Mouse (Mus musculus): ENCODE measurements at regions not wholly inside any gene's neighbourhood (a gene's known extent, or its start where the extent isn't known, plus 50 kb on each side); places are given as distances from the start of the nearest gene placed in this dataset.
A peak's percentile ranks its signal among the peaks of the same experiment; 100 is the strongest.

DNA sequence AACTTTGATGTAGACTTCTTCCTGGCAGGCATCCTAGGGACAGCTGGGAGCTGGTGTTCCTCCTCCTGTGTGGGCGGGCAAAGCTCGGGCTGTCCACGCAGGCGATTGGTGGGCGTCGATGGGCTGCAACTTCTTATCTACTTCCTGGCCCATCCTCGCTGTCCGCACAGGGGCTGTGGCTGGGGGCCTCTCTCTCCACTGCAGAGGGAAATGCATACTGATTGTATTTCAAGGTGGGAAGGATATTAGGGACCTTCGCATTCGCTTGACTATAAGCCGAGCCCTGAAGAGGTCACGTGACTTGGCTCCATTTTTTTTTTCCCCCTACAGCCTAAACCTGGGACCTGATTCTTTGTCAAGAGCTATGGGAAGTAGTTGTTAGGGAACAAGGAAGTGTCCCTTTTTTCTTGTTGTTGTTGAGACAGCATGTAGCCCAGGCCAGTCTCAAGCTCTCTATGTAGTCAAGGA is 164.4 kb upstream of the Ubr2 start:
- Histone ChIP-seq H3K4me3 (ENCODE audit: low read depth, low read length) (peak overlapping the region; percentile 19), H3K9ac (ENCODE audit: low read depth, low read length) (no peak overlapping the region), H3K4me1 (replicated peaks; ENCODE audit: control insufficient read depth, insufficient read depth, low read length) (peaks cover 17% of the 10 kb centered on the region), H3K9me3 (ENCODE audit: control insufficient read depth, low read length) (no peaks in the 10 kb centered on the region), H3K4me2 (peak overlapping the region; percentile 46), H3K27ac (ENCODE audit: low read depth, low read length) (0 out of 2 replicates have a peak overlapping the region, but pooled peaks have one; percentile 13), H3K36me3 (ENCODE audit: control insufficient read depth, insufficient read depth, low read length) (no peaks in the 10 kb centered on the region), H3K27me3 (replicated peaks; ENCODE audit: control insufficient read depth, insufficient read depth, low read length) (no peaks in the 10 kb centered on the region; the same call in 1 of the 2 replicates)
- ATAC-seq (replicated peaks; ENCODE audit: low FRiP score), result peak; percentile 87
- 14% methylated on average over 12 of the region's 12 CpGs for WGBS
- peak; percentile 67 for DNase-seq (ENCODE audit: low spot score)

GRCm38 (mm10) chr17:47171801-47172200 is 161.4 kb upstream of the Ubr2 start:
- no peak overlapping the region for H3K27ac ChIP-seq (ENCODE audit: low read depth, low read length)
- no peaks in the 10 kb centered on the region for H3K36me3 ChIP-seq (ENCODE audit: control insufficient read depth, insufficient read depth, low read length)
- no peak overlapping the region for H3K4me2 ChIP-seq
- WGBS, result 81% methylated on average over 5 of the region's 5 CpGs
- no peak for ATAC-seq (replicated peaks; ENCODE audit: low FRiP score)
- H3K9me3 ChIP-seq (ENCODE audit: control insufficient read depth, low read length), result no peaks in the 10 kb centered on the region
- no peak for DNase-seq (ENCODE audit: low spot score)
- H3K9ac ChIP-seq (ENCODE audit: low read depth, low read length), result no peak overlapping the region
- peaks cover 16% of the 10 kb centered on the region for H3K4me1 ChIP-seq (replicated peaks; ENCODE audit: control insufficient read depth, insufficient read depth, low read length)
- H3K4me3 ChIP-seq (ENCODE audit: low read depth, low read length), result no peak overlapping the region
- H3K27me3 ChIP-seq (replicated peaks; ENCODE audit: control insufficient read depth, insufficient read depth, low read length), result no peaks in the 10 kb centered on the region

- no peak overlapping the region for H3K4me3 ChIP-seq (ENCODE audit: low read depth, low read length)
- ATAC-seq (replicated peaks; ENCODE audit: low FRiP score), result no peak
- no peaks in the 10 kb centered on the region for H3K27me3 ChIP-seq (replicated peaks; ENCODE audit: control insufficient read depth, insufficient read depth, low read length)
- H3K4me1 ChIP-seq (replicated peaks; ENCODE audit: control insufficient read depth, insufficient read depth, low read length), result peaks cover 13% of the 10 kb centered on the region
- no peaks in the 10 kb centered on the region for H3K9me3 ChIP-seq (ENCODE audit: control insufficient read depth, low read length)
- DNase-seq (ENCODE audit: low spot score), result no peak
- 79% methylated on average over 13 of the region's 13 CpGs for WGBS
- H3K4me2 ChIP-seq, result no peak overlapping the region
- no peak overlapping the region for H3K9ac ChIP-seq (ENCODE audit: low read depth, low read length)
- H3K27ac ChIP-seq (ENCODE audit: low read depth, low read length), result no peak overlapping the region
- no peaks in the 10 kb centered on the region for H3K36me3 ChIP-seq (ENCODE audit: control insufficient read depth, insufficient read depth, low read length)
Observed at GRCm38 (mm10) chr17:47170978-47171593, 160.7 kb upstream of the Ubr2 start.

DNA sequence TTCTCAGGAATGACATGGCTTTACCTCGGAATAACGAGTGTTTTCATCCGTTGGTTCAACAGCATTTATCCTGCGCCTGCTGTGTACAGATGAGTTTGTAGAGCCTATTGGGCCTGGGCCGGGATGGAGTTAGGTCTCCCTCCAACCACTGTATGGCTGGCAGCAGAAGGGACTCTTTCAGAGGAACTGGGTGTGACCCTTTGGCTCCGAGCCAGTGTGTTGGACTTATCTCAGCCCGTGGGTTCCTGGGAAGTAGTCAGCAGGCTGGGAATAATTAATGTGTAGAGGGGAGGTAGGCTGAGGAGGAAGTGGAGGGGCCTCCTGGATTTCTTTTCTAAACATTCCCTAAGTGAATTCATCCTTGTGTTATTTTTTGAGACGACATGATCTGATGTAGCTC is 157.7 kb upstream of the Ubr2 start:
- Histone ChIP-seq H3K4me3 (ENCODE audit: low read depth, low read length) (no peak overlapping the region), H3K4me1 (replicated peaks; ENCODE audit: control insufficient read depth, insufficient read depth, low read length) (peaks cover 6% of the 10 kb centered on the region; the same call in 1 of the 2 replicates), H3K27ac (ENCODE audit: low read depth, low read length) (no peak overlapping the region), H3K36me3 (ENCODE audit: control insufficient read depth, insufficient read depth, low read length) (no peaks in the 10 kb centered on the region), H3K4me2 (no peak overlapping the region), H3K9ac (ENCODE audit: low read depth, low read length) (no peak overlapping the region), H3K9me3 (ENCODE audit: control insufficient read depth, low read length) (no peaks in the 10 kb centered on the region), H3K27me3 (replicated peaks; ENCODE audit: control insufficient read depth, insufficient read depth, low read length) (no peaks in the 10 kb centered on the region)
- ATAC-seq (replicated peaks; ENCODE audit: low FRiP score) (no peak; the same call in 1 of the 2 replicates), DNase-seq (ENCODE audit: low spot score) (no peak)
- WGBS, result 52% methylated on average over 8 of the region's 8 CpGs

GRCm38 (mm10) chr17:47163677-47164340 is 153.5 kb upstream of the Ubr2 start:
- H3K4me2 ChIP-seq, result no peak overlapping the region
- H3K9ac ChIP-seq (ENCODE audit: low read depth, low read length), result no peak overlapping the region
- WGBS, result 62% methylated on average over 8 of the region's 10 CpGs
- no peak overlapping the region for H3K4me3 ChIP-seq (ENCODE audit: low read depth, low read length)
- no peaks in the 10 kb centered on the region for H3K9me3 ChIP-seq (ENCODE audit: control insufficient read depth, low read length)
- ATAC-seq (replicated peaks; ENCODE audit: low FRiP score) (no peak), DNase-seq (ENCODE audit: low spot score) (no peak)
- no peak overlapping the region for H3K27ac ChIP-seq (ENCODE audit: low read depth, low read length)
- H3K36me3 ChIP-seq (ENCODE audit: control insufficient read depth, insufficient read depth, low read length), result no peaks in the 10 kb centered on the region
- 0 out of 2 replicates have a peak, but pooled peaks cover 6% of the 10 kb centered on the region for H3K4me1 ChIP-seq (replicated peaks; ENCODE audit: control insufficient read depth, insufficient read depth, low read length)
- H3K27me3 ChIP-seq (replicated peaks; ENCODE audit: control insufficient read depth, insufficient read depth, low read length), result no peaks in the 10 kb centered on the region

DNA sequence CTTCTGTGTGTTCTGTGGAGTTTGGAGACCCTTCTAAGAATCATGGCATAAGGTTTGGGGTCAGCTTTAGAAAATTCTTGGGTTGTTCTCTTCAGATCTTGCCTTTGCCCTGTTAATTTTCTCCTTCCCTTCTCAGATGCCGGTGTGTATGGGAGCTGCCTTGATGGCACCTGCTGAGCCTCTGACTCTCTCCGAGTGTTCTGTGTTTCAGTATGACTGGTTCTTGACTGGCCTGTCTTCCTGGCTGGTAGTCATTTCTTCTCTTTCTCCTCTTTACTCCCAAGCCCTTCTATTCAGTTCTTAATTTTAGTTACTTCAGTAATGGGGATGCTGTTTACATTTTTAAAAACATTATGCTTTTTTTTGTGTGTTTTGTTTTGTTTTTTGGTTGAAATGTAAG is 152.1 kb upstream of the Ubr2 start:
- H3K9ac ChIP-seq (ENCODE audit: low read depth, low read length), result no peak overlapping the region
- H3K4me2 ChIP-seq, result no peak overlapping the region
- H3K27me3 ChIP-seq (replicated peaks; ENCODE audit: control insufficient read depth, insufficient read depth, low read length), result no peaks in the 10 kb centered on the region
- H3K9me3 ChIP-seq (ENCODE audit: control insufficient read depth, low read length), result no peaks in the 10 kb centered on the region
- no peak overlapping the region for H3K27ac ChIP-seq (ENCODE audit: low read depth, low read length)
- 94% methylated on average over 2 of the region's 2 CpGs for WGBS
- DNase-seq (ENCODE audit: low spot score), result no peak
- 0 out of 2 replicates have a peak, but pooled peaks cover 3% of the 10 kb centered on the region for H3K4me1 ChIP-seq (replicated peaks; ENCODE audit: control insufficient read depth, insufficient read depth, low read length)
- H3K36me3 ChIP-seq (ENCODE audit: control insufficient read depth, insufficient read depth, low read length), result no peaks in the 10 kb centered on the region
- no peak for ATAC-seq (replicated peaks; ENCODE audit: low FRiP score)
- no peak overlapping the region for H3K4me3 ChIP-seq (ENCODE audit: low read depth, low read length)

- no peak overlapping the region for H3K9ac ChIP-seq (ENCODE audit: low read depth, low read length)
- no peak overlapping the region for H3K4me3 ChIP-seq (ENCODE audit: low read depth, low read length)
Observed at GRCm38 (mm10) chr17:47156237-47156636, 145.9 kb upstream of the Ubr2 start.

GRCm38 (mm10) chr17:47151557-47152278 is 141.4 kb upstream of the Ubr2 start:
- ATAC-seq (replicated peaks; ENCODE audit: low FRiP score) (no peak), DNase-seq (ENCODE audit: low spot score) (no peak)
- no peak overlapping the region for H3K9ac ChIP-seq (ENCODE audit: low read depth, low read length)
- no peaks in the 10 kb centered on the region for H3K9me3 ChIP-seq (ENCODE audit: control insufficient read depth, low read length)
- no peaks in the 10 kb centered on the region for H3K27me3 ChIP-seq (replicated peaks; ENCODE audit: control insufficient read depth, insufficient read depth, low read length)
- H3K4me3 ChIP-seq (ENCODE audit: low read depth, low read length), result peak overlapping the region; percentile 16; the same call in 1 of the 2 replicates
- peaks cover 12% of the 10 kb centered on the region for H3K4me1 ChIP-seq (replicated peaks; ENCODE audit: control insufficient read depth, insufficient read depth, low read length)
- peak overlapping the region; percentile 49 for H3K4me2 ChIP-seq
- WGBS, result 32% methylated on average over 20 of the region's 20 CpGs
- no peak overlapping the region for H3K27ac ChIP-seq (ENCODE audit: low read depth, low read length)
- no peaks in the 10 kb centered on the region for H3K36me3 ChIP-seq (ENCODE audit: control insufficient read depth, insufficient read depth, low read length)

More at GRCm38 (mm10) chr17:47156237-47156636, 145.9 kb upstream of the Ubr2 start:
- no peak overlapping the region for H3K4me2 ChIP-seq
- H3K9me3 ChIP-seq (ENCODE audit: control insufficient read depth, low read length), result no peaks in the 10 kb centered on the region
- peaks cover under 1% of the 10 kb centered on the region for H3K4me1 ChIP-seq (replicated peaks; ENCODE audit: control insufficient read depth, insufficient read depth, low read length)
- WGBS, result 64% methylated on average over 11 of the region's 11 CpGs
- H3K36me3 ChIP-seq (ENCODE audit: control insufficient read depth, insufficient read depth, low read length), result no peaks in the 10 kb centered on the region
- no peak overlapping the region for H3K27ac ChIP-seq (ENCODE audit: low read depth, low read length)
- ATAC-seq (replicated peaks; ENCODE audit: low FRiP score), result no peak
- no peaks in the 10 kb centered on the region for H3K27me3 ChIP-seq (replicated peaks; ENCODE audit: control insufficient read depth, insufficient read depth, low read length)
- no peak for DNase-seq (ENCODE audit: low spot score)

Data from liver, embryonic 11.5 days (tissue).